Mouse (Mus musculus) ES-CJ7 (cell line): ENCODE results near the gene Creb5.

Source experiments
- DNase-seq: peaks from one replicate; pipeline ENCODE4 v3.0.0; 2011; ENCODE audit warnings: low read depth, low spot score

Creb5 gene

DNA sequence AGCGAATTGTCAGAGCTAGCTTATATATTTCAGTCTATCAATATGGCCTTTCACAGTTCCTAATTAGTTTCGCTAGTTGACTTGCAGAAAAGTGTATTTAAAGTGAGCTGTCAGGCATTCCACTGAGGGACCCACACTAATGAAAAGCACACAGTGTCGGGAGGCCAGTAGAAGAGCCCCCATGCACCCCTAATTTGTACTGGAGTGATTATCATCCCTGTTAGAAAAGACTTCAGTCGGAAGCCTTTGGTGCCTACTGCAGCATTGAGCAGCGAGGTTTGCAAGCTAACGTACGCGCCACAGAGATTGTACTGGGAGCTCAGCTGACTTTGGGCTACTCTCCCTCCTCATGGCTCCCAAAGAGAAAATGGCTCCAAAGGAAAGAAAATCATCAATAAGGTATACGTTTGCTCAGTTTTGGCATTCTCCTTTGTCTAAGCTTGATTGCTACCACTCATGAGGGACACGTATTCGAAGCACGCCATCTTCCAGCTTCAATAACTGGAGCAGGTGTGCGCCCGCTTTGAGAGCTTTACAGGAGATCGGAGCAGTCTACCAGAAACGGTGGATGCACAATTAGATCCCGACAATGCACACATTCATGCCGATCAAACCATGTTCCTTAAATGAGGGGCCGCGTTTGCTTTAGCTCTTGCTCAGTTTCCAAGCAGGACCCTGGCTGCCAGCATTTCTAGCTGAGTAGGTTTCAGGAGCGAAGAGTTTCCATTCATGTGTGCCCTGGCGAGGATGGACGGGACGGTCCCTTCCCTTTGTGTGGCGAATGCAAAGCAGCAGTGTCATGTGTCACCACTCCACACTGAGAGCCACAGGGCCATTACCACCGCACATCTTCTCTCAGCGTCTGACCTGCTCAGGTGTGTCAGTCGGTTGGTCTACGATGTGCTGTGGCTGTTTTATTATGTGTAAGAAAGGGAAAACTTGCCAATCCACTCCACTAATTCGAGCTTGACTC is 354.8 kb downstream of the Creb5 start:
- no peak for DNase-seq

DNA sequence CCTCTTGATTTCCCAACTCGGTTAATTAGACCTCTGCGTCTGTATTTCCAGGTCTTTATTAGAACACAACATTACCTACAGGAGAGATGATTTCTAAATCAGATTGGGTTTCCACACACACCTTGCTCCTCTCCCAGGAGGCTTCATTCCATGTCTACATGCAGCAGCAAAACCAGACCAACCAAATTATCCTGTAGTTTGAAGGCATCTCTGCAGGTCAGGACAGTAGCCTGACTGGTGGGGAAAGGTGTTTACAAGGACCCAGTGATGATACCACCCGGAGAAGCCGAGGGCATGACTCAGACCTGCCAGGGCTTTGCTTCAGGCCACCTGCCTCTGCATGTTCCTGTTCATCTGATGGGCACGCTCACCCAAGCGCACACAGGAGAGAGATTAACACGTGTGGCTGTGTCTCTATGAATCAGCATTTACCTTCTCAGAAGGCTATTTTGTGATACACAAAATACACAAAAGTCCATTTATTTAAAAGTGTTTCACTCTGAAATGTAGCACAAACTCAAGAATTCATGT is 355.8 kb downstream of the Creb5 start:
- no peak for DNase-seq

DNA sequence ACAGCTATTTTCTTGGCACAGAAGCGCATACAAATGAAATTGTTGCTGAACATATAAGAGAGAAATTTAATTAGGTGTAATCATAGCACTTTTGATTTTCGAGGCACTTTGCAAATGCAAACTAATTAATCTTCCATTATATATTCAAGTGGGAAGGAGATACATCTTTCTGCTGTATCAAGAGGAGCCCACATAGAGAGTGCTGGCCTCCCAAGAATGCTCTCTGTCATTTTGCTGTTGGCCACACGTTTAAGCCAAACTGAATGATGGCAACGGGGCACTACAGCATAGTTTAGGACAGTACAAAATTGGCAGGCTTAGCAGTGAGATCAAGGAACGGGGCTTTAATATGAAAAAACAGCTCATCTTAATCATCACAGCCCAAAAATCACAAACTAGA is 356.4 kb downstream of the Creb5 start:
- no peak for DNase-seq

DNA sequence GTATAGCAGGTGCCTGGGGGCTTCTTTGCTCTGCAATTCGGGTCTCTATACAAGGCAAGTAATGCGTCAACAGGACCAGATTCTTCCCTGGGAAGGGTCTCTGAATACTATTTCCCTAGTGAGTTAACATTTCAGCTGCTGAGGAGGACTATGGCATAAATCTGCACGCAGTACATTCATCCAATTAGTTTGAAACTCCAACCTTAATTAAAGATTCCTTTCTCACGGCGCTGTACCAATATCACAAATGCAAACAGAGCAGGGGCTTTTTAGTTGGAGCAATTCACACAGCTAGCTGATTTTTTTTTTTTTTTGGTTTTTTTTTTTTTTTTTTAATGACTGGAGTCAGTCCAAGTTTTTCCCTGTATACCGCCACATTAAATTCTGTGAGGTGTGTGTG is 357.0 kb downstream of the Creb5 start:
- no peak for DNase-seq

DNA sequence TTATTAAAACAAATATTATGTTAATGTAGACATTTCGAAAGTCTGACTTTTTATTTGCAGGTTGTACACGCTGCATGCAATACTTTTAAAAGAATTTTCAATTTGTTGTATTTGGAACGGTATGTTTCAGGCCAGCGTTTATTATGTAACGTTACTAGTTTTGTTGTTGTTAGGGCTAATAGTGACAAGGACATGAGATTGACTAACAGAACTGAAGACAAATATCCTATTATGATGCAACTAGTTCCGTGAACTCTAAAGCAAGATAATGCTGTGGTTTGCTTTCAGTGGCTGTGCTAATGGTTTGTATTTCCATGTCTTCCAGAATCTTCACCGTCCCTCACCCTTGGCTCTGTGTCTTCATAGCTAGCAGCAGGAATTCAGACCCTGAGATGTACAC is 357.9 kb downstream of the Creb5 start:
- no peak for DNase-seq

DNA sequence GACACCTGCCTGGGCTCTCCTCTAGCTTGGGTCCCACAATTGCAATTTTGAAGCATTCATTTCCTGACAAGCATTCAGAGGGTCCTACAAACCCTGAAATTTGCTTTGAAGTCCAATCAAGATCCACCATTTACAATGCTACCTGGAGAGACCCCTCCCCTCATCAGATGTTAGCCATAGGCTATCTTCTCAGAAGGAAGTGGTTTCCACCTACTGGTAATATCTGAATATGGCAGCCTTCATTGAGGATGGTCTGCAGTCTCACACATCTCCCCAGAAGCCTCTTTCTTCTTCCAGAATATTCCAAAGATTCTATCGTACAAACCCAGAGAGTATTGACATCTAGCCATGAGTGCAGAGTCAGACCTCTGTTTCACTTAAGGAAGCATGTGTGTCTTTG is 362.7 kb downstream of the Creb5 start:
- DNase-seq = no peak

DNA sequence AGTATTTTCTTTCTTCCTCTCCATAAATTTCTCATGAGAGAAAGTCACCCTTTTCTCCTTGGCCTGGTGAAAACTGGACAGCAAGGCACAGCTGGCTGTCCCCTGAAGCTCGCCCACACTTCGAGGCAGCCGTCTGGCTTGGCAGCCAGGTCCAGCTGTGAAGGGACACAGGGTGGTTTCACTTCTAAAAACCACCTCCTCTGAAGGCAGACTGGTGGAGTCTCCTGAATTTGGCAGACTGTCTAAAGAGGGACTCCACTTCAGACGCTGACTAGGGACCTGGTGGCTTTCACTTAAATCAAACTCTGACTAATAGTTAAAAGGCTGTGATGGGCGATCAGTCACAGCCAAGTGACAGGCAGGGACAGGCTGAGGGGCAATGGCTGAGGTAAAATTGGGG is 365.6 kb downstream of the Creb5 start:
- DNase-seq = no peak

DNA sequence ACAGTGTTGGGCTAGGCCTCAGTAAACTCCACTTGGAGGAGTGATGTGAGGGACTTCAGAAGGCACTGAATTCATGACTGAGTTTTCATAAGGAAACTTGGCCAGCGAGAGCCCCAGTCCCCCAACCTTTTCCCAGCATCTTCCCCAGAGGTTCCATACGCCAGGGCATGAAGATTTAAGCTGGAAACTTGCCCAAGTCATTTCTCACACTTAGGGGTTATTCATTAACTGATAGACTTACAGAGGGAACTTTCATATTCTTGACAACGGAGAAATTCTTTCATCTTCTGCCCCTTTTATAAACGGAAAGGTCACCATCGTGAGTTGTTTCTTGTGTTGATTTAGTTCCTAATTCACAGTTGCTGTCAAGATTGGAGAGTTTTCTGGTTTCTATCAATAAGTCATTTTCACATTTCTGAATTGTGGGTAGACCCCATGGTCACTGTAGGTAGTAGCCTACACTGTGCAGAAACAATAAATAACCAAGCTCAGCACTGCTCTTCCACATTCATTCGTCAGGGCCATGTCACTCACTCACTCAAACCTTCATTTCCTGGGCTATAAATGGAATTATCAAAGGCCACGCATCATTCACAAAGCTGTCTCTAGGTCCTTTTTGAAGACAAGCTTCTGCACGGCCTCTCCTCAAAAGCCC is 366.8 kb downstream of the Creb5 start:
- no peak for DNase-seq

DNA sequence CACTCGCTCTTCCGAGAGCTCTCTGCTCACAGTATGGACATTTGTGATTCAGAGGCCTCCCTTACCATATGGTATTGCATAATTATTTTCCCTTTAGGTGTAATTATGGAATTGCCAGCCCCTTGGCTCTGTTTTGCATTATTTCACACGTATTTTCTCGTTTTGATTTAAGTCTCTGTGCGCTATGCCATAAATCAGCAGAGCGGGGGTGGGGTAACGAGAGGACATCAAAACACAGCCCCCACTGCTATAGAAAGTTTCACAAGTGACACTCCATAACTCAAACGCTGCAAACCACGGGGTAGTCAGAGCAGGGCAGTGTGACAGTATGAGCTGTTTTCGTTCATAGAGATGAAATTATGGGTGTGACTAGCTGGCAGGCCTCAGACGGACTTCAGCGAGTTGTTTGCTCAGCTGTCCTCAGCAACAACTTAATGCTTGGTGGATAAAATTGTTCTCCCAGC is 367.3 kb downstream of the Creb5 start:
- DNase-seq = no peak

DNA sequence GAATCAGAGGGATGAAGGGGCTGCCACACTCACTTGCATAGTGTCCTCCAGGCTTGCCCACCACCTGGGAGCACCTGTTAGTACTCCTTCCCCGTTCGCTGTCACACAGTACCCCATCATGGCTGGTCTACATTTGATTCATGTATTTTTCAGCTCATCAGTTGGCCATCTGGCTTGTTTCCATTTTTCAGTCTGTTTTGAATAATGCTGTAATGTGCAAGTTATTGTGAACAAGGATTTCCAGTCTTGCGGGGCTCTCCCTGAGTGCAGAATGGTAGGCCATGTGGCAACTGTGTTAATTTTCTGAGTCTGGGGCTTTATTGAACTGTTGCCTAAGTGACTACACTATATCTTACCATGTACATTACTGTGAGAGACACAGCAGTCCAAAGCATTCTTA is 369.4 kb downstream of the Creb5 start:
- no peak for DNase-seq

DNA sequence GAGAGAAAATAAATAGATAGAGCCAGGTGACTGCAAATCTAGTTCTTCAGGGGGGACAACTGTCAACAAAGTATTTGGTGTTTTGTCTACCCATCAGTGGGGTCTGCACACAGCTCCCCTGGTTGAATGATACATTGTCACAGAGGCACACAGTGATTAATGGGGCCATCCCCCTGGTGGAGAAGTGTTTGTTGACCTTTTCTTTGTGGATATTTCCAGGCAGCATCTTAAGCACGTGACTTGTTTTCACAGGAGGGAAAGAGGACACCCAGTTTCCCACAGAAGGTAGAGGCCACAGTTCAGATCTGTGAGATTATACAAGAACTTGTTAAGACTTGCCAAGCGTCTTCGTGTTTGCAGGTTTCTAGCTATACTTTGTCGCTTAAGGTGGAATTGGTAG is 370.4 kb downstream of the Creb5 start:
- DNase-seq = no peak

DNA sequence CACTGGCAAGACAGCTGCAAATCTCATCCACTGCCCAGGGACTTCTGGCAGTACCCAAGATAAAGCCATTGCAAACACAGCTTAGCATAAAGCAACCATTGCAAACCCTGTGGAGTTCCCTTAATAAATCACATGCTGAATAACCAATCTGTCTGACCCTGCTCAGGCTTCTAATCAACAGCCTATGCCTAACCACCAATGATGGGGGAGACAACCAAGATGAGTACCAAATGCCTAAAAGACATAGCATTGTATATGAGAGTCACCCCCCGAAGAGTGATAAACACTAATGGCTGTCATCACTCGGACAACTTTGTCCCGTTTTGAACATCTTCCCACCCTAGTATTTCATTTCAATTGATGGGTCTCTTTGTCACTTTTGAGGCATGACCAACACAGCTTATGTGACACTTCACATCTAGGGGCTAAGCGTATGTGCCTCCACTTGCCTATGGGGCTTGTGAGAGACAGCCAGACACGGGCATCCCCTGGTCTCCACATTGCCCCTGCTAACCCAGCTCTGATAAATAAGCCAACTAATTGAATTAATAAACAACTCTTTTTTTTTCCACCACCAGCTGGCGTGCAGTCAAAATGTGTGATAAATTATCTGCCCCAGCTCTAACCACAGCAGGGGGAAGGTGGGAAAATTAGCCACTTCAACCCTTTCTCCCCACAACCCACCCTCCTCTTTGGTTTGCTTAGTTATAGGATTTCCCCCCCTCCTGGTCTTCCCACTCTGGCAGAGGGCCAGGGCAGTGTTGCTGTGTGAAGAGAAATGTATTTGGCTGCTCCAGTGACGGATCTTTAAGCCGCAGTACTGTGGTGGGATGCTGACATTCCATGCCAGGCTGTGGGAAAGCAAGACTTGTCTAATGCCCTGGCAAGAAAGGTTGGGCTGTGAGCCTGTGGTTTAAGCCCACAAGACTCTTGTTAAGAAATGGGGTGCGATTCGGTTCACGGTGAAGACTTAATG is 376.1 kb downstream of the Creb5 start:
- no peak for DNase-seq

DNA sequence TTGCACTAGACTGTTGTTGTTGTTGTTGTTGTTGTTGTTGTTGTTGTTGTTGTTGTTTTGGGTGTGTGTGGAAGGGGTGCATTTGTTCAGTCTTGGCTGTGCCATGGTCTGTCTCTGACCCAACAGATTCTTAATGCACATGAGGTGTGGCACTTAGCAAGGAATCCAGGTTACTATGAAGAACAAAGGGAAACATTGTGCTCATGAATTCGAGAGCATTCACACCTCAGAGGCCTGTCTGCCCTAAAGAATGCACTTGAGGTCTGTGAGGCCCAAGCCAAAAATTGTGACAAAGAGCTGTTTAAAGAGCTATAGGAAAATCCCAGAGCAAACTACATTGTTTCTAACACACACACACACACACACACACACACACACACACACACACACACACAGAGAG is 377.7 kb downstream of the Creb5 start:
- DNase-seq = peak; percentile 18

DNA sequence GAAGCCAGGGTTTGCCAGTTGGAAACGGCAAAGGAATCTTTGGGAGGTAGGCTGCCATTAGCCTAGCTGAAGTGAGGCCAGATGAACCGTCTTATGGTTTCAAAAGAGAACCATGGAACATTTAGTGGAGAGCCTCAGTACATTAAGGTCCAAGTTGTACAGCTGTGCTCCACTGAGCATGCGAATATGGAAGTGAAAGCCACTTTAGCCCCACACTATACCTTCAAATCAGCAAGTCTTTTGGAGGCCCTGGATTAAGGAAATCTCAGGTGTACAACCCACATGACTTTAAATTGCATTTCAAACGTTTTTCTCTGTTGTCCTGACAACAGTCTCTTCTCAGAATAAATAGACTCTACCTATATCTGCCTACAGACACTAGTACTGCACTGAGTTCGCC is 379.4 kb downstream of the Creb5 start:
- DNase-seq = no peak

DNA sequence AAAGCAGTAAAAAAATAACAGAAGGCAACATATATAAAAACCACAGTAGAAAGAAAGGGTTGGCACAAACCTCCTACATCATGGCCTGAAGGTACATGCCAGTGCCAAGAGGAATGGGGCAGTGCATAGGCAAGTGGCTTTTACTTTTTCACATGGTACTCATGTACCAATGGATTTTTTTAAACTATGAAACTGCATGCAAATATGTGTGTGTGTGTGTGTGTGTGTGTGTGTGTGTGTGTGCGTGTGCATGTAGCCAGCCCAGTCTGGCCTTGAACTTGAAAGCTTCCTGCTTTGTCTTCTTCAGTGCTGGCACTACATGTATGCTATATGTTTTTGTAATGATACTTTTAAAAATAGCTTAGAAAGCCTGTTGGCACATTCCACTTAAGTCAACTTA is 391.2 kb downstream of the Creb5 start:
- DNase-seq = no peak

DNA sequence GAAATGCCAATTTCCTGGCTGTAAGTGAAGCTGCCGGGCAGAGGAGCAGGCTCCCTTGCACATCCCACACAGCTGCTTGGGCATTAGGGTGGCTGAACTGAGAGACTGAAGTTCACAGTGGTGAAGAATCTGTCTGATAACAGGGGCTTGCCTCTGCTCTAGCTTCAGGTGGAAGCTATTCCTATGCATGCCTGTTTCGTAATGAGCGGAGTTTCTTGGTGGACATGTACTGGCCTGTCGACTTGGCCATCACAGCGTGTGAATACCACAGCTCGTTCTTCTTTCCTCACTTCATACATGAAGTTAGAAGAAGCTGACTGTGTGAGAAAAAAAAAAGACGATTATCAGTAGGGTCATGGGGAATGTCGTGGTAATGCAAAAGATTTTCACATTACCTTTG is 393.0 kb downstream of the Creb5 start:
- DNase-seq = no peak

DNA sequence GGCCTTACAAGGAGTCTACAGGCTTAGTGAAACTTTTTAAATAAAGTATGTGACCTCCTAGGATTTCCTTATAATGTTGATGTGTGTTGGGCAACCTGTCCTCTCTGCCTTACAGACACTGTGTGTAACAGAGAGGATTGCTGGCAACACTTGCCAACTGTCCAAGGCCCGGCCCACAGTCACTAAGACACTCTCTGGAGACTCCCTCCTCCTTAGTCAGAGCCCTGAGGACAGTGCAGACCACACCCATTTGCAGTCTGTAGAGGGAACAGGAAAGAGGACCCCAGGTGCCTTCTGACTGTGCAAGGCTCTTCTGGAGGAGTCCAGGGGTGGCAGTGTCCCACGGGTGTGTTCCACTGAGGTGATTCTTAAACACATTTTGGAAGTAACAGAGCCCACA is 397.3 kb downstream of the Creb5 start:
- no peak for DNase-seq

DNA sequence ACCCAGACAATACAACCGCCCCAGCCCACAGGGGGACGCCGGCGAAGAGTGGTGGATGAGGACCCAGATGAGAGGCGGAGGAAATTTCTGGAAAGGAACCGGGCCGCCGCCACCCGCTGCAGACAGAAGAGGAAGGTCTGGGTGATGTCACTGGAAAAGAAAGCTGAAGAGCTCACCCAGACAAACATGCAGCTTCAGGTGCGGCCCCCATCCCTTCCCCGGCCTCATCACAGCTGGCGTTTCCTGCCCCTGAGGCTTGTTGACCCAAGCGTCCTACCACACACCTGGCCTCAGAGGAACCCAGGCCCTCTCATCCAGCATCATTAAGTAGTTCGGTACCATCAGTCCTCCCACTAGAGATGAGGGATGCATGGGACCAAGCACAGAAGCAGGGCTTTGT is 398.3 kb downstream of the Creb5 start:
- no peak for DNase-seq

DNA sequence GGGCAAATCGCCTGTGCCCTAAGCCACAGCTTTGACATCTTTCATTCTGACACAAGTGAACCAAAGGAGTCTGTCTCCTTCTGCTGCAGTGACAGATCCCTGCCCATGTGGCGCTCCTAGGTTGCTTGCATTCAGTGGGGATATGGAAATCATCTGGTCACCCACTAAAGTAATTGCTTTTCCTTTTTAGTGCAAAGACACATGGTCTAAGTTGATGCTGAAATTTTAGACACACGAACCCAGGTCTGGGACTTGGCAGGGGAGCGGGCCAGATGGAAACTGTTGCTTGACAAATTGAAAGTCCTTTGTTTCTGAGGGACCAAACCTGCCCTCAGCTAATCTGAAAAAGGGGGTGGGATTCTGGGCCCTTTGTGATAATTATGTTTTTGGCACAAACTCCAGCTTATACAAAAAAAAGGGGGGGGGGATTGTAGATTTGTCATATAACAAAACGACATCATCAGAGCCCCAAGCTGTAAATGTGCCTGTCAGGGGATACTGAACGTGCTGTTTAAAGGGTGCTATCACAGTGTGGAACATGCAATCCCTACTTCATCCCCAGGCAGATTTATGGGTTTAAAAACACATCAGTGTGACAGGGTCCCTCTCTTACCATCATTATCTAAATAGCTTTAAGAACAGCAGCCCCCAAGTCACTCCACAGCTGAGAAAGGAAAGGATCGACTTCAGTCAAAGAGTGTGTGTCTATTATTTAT is 401.9 kb downstream of the Creb5 start:
- no peak for DNase-seq

DNA sequence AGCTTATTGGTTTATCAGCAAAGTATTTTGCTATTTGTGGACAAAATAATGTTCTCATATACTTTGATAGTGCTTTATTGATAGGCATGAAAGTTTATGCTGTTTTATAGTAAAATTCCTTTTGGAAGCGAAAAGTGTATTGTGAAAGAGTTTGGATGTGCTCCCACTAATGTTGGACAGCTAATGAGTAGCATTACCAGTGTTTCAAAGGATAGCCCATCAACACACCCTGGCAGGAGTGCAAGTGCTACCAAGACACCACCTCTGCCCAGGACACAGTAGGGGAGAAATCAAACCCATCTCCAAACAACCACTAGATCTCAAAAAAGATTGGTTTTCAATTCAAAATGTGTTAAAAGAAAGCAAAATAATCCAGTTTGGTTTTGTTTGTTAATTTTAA is 403.9 kb downstream of the Creb5 start:
- DNase-seq = no peak

DNA sequence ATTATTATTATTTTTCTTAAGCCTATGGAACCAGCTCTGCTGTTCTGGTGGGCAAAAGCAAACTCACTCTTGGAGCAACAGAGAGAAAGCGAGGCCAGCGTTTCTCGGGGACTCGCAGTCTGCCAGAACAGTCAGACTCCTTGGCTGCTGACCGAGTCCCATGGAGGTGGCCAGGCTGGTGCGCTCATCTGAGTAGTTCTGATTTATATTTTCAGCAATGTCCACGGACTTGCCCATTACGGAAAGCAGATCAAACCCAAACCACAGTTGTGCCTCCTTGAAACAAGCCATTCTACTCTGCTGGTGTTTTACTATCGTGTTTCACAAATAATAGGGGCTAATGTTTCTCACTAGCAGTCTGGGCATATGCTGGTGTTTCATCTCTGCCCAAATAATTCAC is 408.1 kb downstream of the Creb5 start:
- DNase-seq = no peak
